Mouse (Mus musculus) erythroblast, embryonic 14.5 days (primary cell): ENCODE measurements around the gene Rsrc2. TPM values are rescaled to one million over a fixed set of nuclear protein-coding genes. Genes with fewer than 3 reads are reported as not detected.

Experiments used
- H3K27me3 ChIP-seq: 2 replicates; pipeline ENCODE4 v1.6.1; 2012; ENCODE audit warnings: inconsistent platforms; ENCODE audit not compliant: control insufficient read depth
- H3K36me3 ChIP-seq: 2 replicates; pipeline ENCODE4 v1.6.1; 2012; ENCODE audit warnings: mild to moderate bottlenecking, inconsistent platforms; ENCODE audit not compliant: control insufficient read depth
- H3K4me1 ChIP-seq: 2 replicates; pipeline ENCODE4 v1.6.1; 2012; ENCODE audit warnings: inconsistent platforms; ENCODE audit not compliant: control insufficient read depth
- H3K4me3 ChIP-seq: replicated peaks from 2 replicates; pipeline ENCODE3; 2012; ENCODE audit warnings: moderate library complexity, mild to moderate bottlenecking, inconsistent platforms
- H3K9me3 ChIP-seq: 2 replicates; pipeline ENCODE4 v1.6.1; 2012; ENCODE audit warnings: low read length, inconsistent platforms, mixed read lengths; ENCODE audit not compliant: control insufficient read depth
- GATA1 ChIP-seq: IDR thresholded peaks from 2 replicates; pipeline ENCODE4 v1.6.1; 2012; ENCODE audit warnings: low read length, inconsistent platforms, mixed read lengths
- TAL1 ChIP-seq: IDR thresholded peaks from 3 replicates; pipeline ENCODE4 v1.6.1; 2012; ENCODE audit warnings: low read length, inconsistent platforms, mixed read lengths
- polyA plus RNA-seq: library from polyadenylated mRNA; stranded (reverse); fragments of >175 nt; gene quantifications from 2 replicates; pipeline ENCODE4 v1.2.3, GENCODE M21; 2012

Rsrc2 gene
- polyA plus RNA-seq, 1 experiment, result 1.4 TPM

DNA sequence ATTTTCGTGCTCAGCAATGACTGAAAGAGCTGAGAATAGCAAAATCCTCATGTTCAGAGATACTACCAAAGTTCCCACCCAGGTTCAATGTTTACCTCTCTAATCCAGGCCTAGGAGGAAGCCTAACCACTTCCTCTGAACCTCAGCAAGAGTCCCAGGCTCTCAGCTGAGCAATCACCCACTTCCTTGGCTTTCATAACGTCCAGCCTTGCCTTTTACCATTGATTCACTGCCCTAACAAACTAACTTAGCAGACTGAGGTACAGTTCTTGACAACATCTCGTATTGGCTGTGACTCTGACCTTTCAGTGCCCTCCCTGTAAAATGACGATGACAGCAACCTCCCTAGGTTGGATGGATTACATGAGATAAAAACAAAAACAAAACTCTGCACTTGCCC is 66.8 kb downstream of the Rsrc2 start:
- no peaks in the 10 kb centered on the region for H3K9me3 ChIP-seq
- no peaks in the 10 kb centered on the region for H3K36me3 ChIP-seq
- peaks cover 18% of the 10 kb centered on the region for H3K27me3 ChIP-seq
- peaks cover 26% of the 10 kb centered on the region for H3K4me1 ChIP-seq
- no peak for TF ChIP-seq GATA1
- TF ChIP-seq TAL1, result no peak
- H3K4me3 ChIP-seq, result peak overlapping the region; percentile 88

- TF ChIP-seq GATA1 (no peak), TAL1 (no peak)
- Histone ChIP-seq H3K27me3 (peaks cover 11% of the 10 kb centered on the region), H3K4me3 (no peak overlapping the region), H3K36me3 (no peaks in the 10 kb centered on the region), H3K9me3 (no peaks in the 10 kb centered on the region), H3K4me1 (peaks cover 22% of the 10 kb centered on the region)
These were observed 69.5 kb downstream of the Rsrc2 start for GRCm38 (mm10) chr5:123679546-123680263.

DNA sequence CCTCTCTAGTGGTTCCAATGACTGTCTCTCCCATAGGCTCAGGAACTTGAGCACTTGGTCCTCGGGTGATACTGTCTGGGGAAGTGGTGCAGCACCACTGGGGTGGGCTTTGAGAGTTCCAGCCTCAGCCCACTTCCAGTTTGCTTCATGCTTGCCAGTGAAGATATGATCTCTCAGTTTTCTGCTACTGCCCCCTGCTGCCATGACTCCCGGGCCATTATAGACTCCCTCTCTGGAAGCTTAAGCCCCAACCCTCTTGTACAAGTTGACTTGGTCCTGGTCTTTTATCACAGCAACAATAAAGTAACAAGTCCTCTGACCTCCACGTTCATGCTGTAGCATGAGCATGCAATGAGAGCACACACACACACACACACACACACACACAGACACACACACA is 70.1 kb downstream of the Rsrc2 start:
- H3K9me3 ChIP-seq, result no peaks in the 10 kb centered on the region
- TF ChIP-seq TAL1, result no peak
- no peak for TF ChIP-seq GATA1
- no peak overlapping the region for H3K4me3 ChIP-seq
- H3K4me1 ChIP-seq, result peaks cover 16% of the 10 kb centered on the region
- H3K27me3 ChIP-seq, result peaks cover 5% of the 10 kb centered on the region
- no peaks in the 10 kb centered on the region for H3K36me3 ChIP-seq

Other genes with a start within 250 kb of the Rsrc2 start
- gene B3gnt4, start 239.0 kb downstream of the Rsrc2 start, polyA plus RNA-seq, result not detected in 2 replicates
- gene Diablo, start 225.2 kb downstream of the Rsrc2 start, polyA plus RNA-seq, result 0.62 and 0.66 TPM in 2 replicates
- gene Gm49027, start 223.9 kb downstream of the Rsrc2 start, polyA plus RNA-seq, result not detected in 2 replicates
- gene Vps33a, start 176.4 kb downstream of the Rsrc2 start, polyA plus RNA-seq, result 0.28 and 0.60 TPM in 2 replicates
- 0.92 and 1.1 TPM in 2 replicates for gene Clip1, start 64.8 kb downstream of the Rsrc2 start, polyA plus RNA-seq
- 4.5 and 5.7 TPM in 2 replicates for gene Zcchc8, start 28.3 kb downstream of the Rsrc2 start, polyA plus RNA-seq
- 0.95 and 1.2 TPM in 2 replicates for gene Kntc1, start 302 bp upstream of the Rsrc2 start, polyA plus RNA-seq
- not detected in 2 replicates for gene Hcar2, start 116.1 kb upstream of the Rsrc2 start, polyA plus RNA-seq
- gene Hcar1, start 130.6 kb upstream of the Rsrc2 start, polyA plus RNA-seq, result not detected in 2 replicates
- gene Denr, start 157.8 kb upstream of the Rsrc2 start, polyA plus RNA-seq, result 4.7 and 5.6 TPM in 2 replicates
- not detected in 2 replicates for gene Gm43518, start 178.0 kb upstream of the Rsrc2 start, polyA plus RNA-seq
- gene Ccdc62, start 181.3 kb upstream of the Rsrc2 start, polyA plus RNA-seq, result 0.05 and 0.65 TPM in 2 replicates
- gene Hip1r, start 224.2 kb upstream of the Rsrc2 start, polyA plus RNA-seq, result 0.37 and 0.38 TPM in 2 replicates